Mouse (Mus musculus): ENCODE data around the gene Spata18. TPM values are rescaled to one million over a fixed set of nuclear protein-coding genes. Genes with fewer than 3 reads are reported as not detected.

The Spata18 gene
- polyA plus RNA-seq, 1 experiment from 2014 or later: 0.30 TPM

GRCm38 (mm10) chr5:73675604-73676003 is 24.4 kb downstream of the Spata18 start:
- Histone ChIP-seq H3K4me3 (no peak overlapping the region), H3K27me3 (replicated peaks) (no peaks in the 10 kb centered on the region)
- ATAC-seq (replicated peaks): no peak

GRCm38 (mm10) chr5:73676626-73677025 is 25.4 kb downstream of the Spata18 start:
- Histone ChIP-seq H3K9ac (no peak overlapping the region), H3K4me3 (no peak overlapping the region), H3K9me3 (no peaks in the 10 kb centered on the region), H3K4me1 (no peaks in the 10 kb centered on the region), H3K27me3 (replicated peaks) (no peaks in the 10 kb centered on the region), H3K4me2 (0 out of 2 replicates have a peak overlapping the region, but pooled peaks have one; percentile 4), H3K36me3 (replicated peaks) (no peaks in the 10 kb centered on the region), H3K27ac (no peak overlapping the region)
- no peak for ATAC-seq (replicated peaks)
- 63% methylated on average over 13 of the region's 13 CpGs for WGBS

More at GRCm38 (mm10) chr5:73675604-73676003, 24.4 kb downstream of the Spata18 start:
- Histone ChIP-seq H3K27ac (no peak overlapping the region), H3K36me3 (replicated peaks) (no peaks in the 10 kb centered on the region), H3K4me2 (no peak overlapping the region), H3K4me1 (no peaks in the 10 kb centered on the region), H3K9ac (no peak overlapping the region), H3K9me3 (no peaks in the 10 kb centered on the region)
- WGBS: 89% methylated on average over 3 of the region's 3 CpGs

DNA sequence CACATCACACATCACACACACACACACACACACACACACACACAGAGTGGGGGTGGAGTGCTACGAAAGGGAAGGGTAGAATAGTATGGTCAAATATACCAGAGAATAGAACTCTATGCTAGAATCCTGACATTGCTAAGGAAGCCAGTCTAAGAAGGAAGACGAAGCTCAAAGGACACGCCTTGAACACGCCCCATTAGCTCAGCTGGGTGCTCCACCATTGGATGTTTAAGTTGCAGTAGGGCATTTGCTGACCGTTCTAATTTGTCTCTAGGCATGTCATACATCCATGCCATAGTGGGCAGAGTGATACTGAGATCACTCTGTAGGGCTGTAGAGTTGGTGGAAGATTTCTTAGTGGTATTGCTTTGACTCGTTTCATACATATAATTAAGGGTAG is 32.0 kb downstream of the Spata18 start:
- no peak overlapping the region for H3K27ac ChIP-seq
- H3K9me3 ChIP-seq: no peaks in the 10 kb centered on the region
- no peaks in the 10 kb centered on the region for H3K27me3 ChIP-seq (replicated peaks)
- no peaks in the 10 kb centered on the region for H3K36me3 ChIP-seq (replicated peaks)
- no peak overlapping the region for H3K9ac ChIP-seq
- no peak for ATAC-seq (replicated peaks)
- 86% methylated on average over 6 of the region's 6 CpGs for WGBS
- no peaks in the 10 kb centered on the region for H3K4me1 ChIP-seq
- H3K4me2 ChIP-seq: no peak overlapping the region
- no peak overlapping the region for H3K4me3 ChIP-seq

GRCm38 (mm10) chr5:73683706-73684409 is 32.7 kb downstream of the Spata18 start:
- H3K27ac ChIP-seq: no peak overlapping the region
- H3K4me3 ChIP-seq: no peak overlapping the region
- no peak overlapping the region for H3K4me2 ChIP-seq
- H3K9me3 ChIP-seq: no peaks in the 10 kb centered on the region
- WGBS: 61% methylated on average over 9 of the region's 9 CpGs
- H3K27me3 ChIP-seq (replicated peaks): no peaks in the 10 kb centered on the region
- no peaks in the 10 kb centered on the region for H3K4me1 ChIP-seq
- ATAC-seq (replicated peaks): no peak
- H3K36me3 ChIP-seq (replicated peaks): no peaks in the 10 kb centered on the region
- no peak overlapping the region for H3K9ac ChIP-seq

- WGBS: 24% methylated on average over 4 of the region's 4 CpGs
- H3K9ac ChIP-seq: no peak overlapping the region
- H3K9me3 ChIP-seq: no peaks in the 10 kb centered on the region
- no peak overlapping the region for H3K27ac ChIP-seq
- no peaks in the 10 kb centered on the region for H3K4me1 ChIP-seq
- H3K36me3 ChIP-seq (replicated peaks): no peaks in the 10 kb centered on the region
- no peaks in the 10 kb centered on the region for H3K27me3 ChIP-seq (replicated peaks)
- H3K4me2 ChIP-seq: no peak overlapping the region
- no peak overlapping the region for H3K4me3 ChIP-seq
- ATAC-seq (replicated peaks): 0 out of 2 replicates have a peak, but pooled peaks have one; percentile 20
Observed at GRCm38 (mm10) chr5:73686149-73686548, 35.0 kb downstream of the Spata18 start.

- WGBS: 87% methylated on average over 1 of the region's 1 CpGs
- Histone ChIP-seq H3K4me3 (no peak overlapping the region), H3K4me2 (no peak overlapping the region), H3K27ac (no peak overlapping the region), H3K4me1 (no peaks in the 10 kb centered on the region), H3K9ac (no peak overlapping the region), H3K36me3 (replicated peaks) (no peaks in the 10 kb centered on the region), H3K27me3 (replicated peaks) (no peaks in the 10 kb centered on the region), H3K9me3 (no peaks in the 10 kb centered on the region)
- ATAC-seq (replicated peaks): no peak
Observed at GRCm38 (mm10) chr5:73688576-73688975, 37.4 kb downstream of the Spata18 start.

DNA sequence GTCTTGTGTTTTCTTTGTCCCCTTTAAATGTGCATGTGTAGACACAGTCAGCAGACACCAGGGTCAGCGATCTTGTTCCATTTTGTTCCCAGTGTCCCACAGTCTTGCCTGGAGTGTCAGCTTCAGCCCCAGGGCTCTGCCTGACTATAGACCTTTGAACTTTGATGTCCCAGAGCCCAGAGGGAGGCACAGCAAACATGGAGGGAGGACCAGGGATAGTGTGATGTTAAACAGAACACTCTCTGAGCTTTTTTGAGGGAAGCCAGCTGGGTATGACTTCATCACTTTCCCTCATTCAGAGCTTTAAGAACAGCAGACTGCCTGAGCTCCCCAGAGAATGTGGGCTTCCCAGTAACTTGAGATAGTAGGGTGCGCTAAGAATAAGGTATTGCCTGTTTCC is 39.0 kb downstream of the Spata18 start:
- no peak overlapping the region for H3K4me3 ChIP-seq
- no peak for ATAC-seq (replicated peaks)
- no peak overlapping the region for H3K9ac ChIP-seq
- H3K36me3 ChIP-seq (replicated peaks): no peaks in the 10 kb centered on the region
- 70% methylated on average over 2 of the region's 2 CpGs for WGBS
- no peaks in the 10 kb centered on the region for H3K9me3 ChIP-seq
- H3K4me1 ChIP-seq: no peaks in the 10 kb centered on the region
- H3K27me3 ChIP-seq (replicated peaks): no peaks in the 10 kb centered on the region
- H3K4me2 ChIP-seq: no peak overlapping the region
- H3K27ac ChIP-seq: no peak overlapping the region

DNA sequence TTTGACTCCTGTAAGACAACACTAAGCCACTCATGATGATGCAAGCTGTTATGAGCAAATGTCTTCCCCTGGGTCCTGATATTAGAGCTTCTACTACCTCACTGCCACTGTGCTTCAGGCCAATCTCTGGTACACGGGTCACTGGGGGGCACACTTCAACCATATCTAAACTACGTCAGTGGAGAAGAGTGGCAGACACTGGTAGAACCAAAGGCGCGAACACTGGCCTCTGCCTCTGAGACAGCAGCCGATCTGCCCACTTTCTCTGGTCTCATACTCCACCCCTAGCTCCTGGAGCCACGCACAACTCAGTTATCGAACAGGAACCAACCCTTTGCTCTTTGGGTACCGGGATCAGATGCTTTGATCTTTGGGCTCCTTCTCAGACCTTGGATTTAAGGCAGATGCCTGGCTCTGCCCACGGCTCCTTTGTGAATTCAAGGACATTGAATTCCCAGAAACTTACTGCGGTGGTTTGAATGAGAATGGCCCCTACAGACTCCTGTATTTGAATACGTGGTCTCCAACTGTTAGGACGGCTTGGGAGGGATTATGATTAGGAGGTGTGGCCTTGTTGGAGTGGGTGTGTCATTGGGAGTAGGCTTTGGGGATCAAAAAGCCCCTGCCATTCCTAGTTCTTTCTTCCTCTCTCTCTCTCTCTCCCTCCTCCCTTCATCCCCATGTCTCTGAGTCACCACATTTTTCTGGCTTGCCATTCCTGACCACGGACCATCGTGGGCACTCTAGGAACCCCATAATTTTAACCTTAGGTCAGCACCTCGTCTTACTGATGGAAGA is 40.7 kb downstream of the Spata18 start:
- no peak overlapping the region for H3K9ac ChIP-seq
- WGBS: 27% methylated on average over 15 of the region's 15 CpGs
- H3K27me3 ChIP-seq (replicated peaks): no peaks in the 10 kb centered on the region

DNA sequence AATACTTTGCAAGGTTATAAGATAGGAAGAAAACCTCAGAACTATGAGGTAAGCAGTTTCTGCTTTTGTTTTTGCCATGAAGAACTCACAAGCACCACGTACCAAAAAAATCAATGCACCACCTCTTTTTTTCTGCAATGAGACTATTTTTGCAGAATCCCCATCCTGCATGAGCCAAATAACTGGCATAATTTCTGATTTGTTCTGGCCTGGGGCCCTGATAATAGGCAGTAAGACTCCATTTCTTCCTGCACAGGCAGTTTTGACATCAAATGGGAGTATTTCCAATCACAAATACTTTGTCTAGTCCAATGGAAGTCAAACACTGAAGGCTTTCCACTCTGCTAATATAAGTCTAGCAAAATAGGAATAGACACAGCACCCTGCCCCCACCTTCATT is 42.6 kb downstream of the Spata18 start:
- no peak for ATAC-seq (replicated peaks)
- H3K36me3 ChIP-seq (replicated peaks): no peaks in the 10 kb centered on the region
- H3K4me1 ChIP-seq: no peaks in the 10 kb centered on the region
- no peaks in the 10 kb centered on the region for H3K9me3 ChIP-seq
- no peak overlapping the region for H3K4me3 ChIP-seq
- no peak overlapping the region for H3K4me2 ChIP-seq
- 67% methylated on average over 1 of the region's 1 CpGs for WGBS
- H3K27ac ChIP-seq: no peak overlapping the region
- no peaks in the 10 kb centered on the region for H3K27me3 ChIP-seq (replicated peaks)
- no peak overlapping the region for H3K9ac ChIP-seq

More for the DNA sequence above, 40.7 kb downstream of the Spata18 start:
- Histone ChIP-seq H3K4me1 (no peaks in the 10 kb centered on the region), H3K4me3 (no peak overlapping the region), H3K9me3 (no peaks in the 10 kb centered on the region), H3K27ac (no peak overlapping the region), H3K36me3 (replicated peaks) (no peaks in the 10 kb centered on the region), H3K4me2 (no peak overlapping the region)
- ATAC-seq (replicated peaks): no peak

DNA sequence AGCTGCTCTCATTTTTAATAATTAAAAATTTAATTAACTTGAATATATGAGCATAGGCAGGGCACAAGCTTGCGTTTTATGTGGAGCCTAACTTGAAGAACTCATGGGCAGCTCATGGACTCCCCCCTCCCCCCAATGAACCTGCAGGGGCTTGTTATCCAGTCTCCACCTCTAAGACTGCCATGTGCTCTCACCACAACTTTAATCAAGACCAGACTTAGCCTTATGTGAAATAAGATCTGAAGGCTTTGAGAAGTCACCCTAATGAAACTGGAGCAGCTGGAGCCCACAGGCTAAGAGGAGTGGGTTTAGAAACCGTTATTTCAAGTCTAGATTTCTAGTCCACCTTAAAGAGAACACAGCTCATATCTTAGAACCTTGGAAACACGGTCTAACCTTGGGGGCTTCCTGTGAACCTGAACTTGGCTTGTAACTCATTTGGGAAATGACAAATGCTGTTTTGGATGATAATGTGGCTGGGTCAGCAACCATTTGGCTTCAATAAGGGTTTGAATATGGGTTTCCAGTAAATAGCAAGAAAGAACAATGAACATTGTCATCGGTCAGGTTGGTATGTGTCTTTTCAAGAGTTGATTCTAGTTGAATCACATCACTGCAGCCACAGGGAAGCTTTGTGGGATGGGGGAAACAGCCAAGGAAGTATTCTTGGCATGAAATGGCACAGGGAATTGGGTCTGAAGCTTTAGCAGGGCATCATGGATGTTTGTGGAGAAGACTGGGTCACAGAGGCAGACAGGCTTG is 43.3 kb downstream of the Spata18 start:
- H3K4me1 ChIP-seq: no peaks in the 10 kb centered on the region
- no peak overlapping the region for H3K27ac ChIP-seq
- no peak overlapping the region for H3K9ac ChIP-seq
- H3K4me3 ChIP-seq: no peak overlapping the region
- no peaks in the 10 kb centered on the region for H3K27me3 ChIP-seq (replicated peaks)
- no peak overlapping the region for H3K4me2 ChIP-seq
- H3K9me3 ChIP-seq: no peaks in the 10 kb centered on the region
- WGBS: 82% methylated on average over 4 of the region's 4 CpGs
- no peak for ATAC-seq (replicated peaks)
- no peaks in the 10 kb centered on the region for H3K36me3 ChIP-seq (replicated peaks)

GRCm38 (mm10) chr5:73697700-73698099 is 46.5 kb downstream of the Spata18 start:
- Histone ChIP-seq H3K4me2 (no peak overlapping the region), H3K27me3 (replicated peaks) (no peaks in the 10 kb centered on the region), H3K27ac (no peak overlapping the region), H3K4me3 (no peak overlapping the region), H3K9me3 (no peaks in the 10 kb centered on the region), H3K36me3 (replicated peaks) (no peaks in the 10 kb centered on the region), H3K9ac (no peak overlapping the region), H3K4me1 (no peaks in the 10 kb centered on the region)
- 90% methylated on average over 4 of the region's 4 CpGs for WGBS
- no peak for ATAC-seq (replicated peaks)
